Comparison of ENCODE assay signal across 8 mouse cellular contexts in genomic region chr19:20492491-20492890, GRCm38 (mm10). TPM values are rescaled to one million over a fixed set of nuclear protein-coding genes. Genes with fewer than 3 reads are reported as not detected.
A peak's percentile ranks its signal among the peaks of the same experiment; 100 is the strongest.
DNase-seq lines count a peak whose midpoint lies in the region; ATAC-seq and TF ChIP-seq lines count a peak whose summit lies in the region.

Gene Aldh1a1 (plus strand): TSS chr19:20492715.

- intact Hi-C loops in gastrocnemius, postnatal 14 days (cut with DNase I; ENCODE audit: low total_unique reads): no loop called here

- DNase-seq in Patski (ENCODE audit: low read depth, low spot score): no peak
- peak; percentile 12 for DNase-seq in adrenal gland, postnatal 10 days
- peak; percentile 73 for DNase-seq in gastrocnemius, postnatal 14 days
- DNase-seq in left cerebral cortex, adult 8-10 months (ENCODE audit: low spot score in 2 of 2): no peak
- DNase-seq in testis, postnatal 10 days (ENCODE audit: low spot score): peak; percentile 53
- no peak for DNase-seq in c-Kit-positive CD71-positive TER-119-positive erythroid progenitor cells, embryonic 14.5 days (ENCODE audit: low spot score)
- DNase-seq in spleen, adult 18-20 months: no peak
- DNase-seq in retina, embryonic 14.5 days (ENCODE audit: low spot score): no peak

- no peak for ATAC-seq in Patski

- CTCF ChIA-PET in Patski (lab: Charles Lee): interaction anchor here (1.2 to 1.8 kb wide), 2 partner anchors 13 to 22 kb away, joined by 3 to 6 read pairs; no protein-coding TSS in a partner anchor

- in situ Hi-C loops in Patski (cut with MboI; ENCODE audit: low pct_unique_long_range_greater_than_20kb): no loop called here

- TF ChIP-seq CTCF in Patski (IDR thresholded peaks at IDR 0.05): no peak

- POLR2A ChIA-PET in Patski (lab: Charles Lee): no interaction called here

- H3K27me3 ChIP-seq in Patski: no peaks in the 10 kb centered on the region

RNA-seq across cellular contexts. Expression of gene Aldh1a1, which starts in this region (rescaled TPM):
- polyA plus RNA-seq in Patski (2021): 80.5 TPM
- 10 to 100 TPM; 29.7 to 40.7 TPM for total RNA-seq in adrenal gland, postnatal 10 days (2021)
- total RNA-seq in gastrocnemius, postnatal 14 days (2021): 10 to 100 TPM; 25.3 to 47.9 TPM
- 10 to 100 TPM; 42.2 to 57.1 (median 47.7) TPM for total RNA-seq in left cerebral cortex, adult 8-10 months (2022)

Comparison
In these comparisons a context has a peak if more than half of its experiments do, and no peak if none do; other contexts are left out.
1. DNase-seq: peak in adrenal gland, postnatal 10 days (single experiment), gastrocnemius, postnatal 14 days (single experiment) and testis, postnatal 10 days (single experiment); none in Patski (single experiment), left cerebral cortex, adult 8-10 months (0 of 2), c-Kit-positive CD71-positive TER-119-positive erythroid progenitor cells, embryonic 14.5 days (single experiment), spleen, adult 18-20 months (0 of 2) and retina, embryonic 14.5 days (single experiment).